Mouse (Mus musculus) cerebellum, postnatal 10 days (tissue): Measurements from ENCODE around the gene Cdkl1.

Source experiments
- DNase-seq, 2 experiments: peaks; one replicate each; pipeline ENCODE4 v3.0.0; 2021; ENCODE audit warnings: mixed read lengths in 2 of 2

The Cdkl1 gene

DNA sequence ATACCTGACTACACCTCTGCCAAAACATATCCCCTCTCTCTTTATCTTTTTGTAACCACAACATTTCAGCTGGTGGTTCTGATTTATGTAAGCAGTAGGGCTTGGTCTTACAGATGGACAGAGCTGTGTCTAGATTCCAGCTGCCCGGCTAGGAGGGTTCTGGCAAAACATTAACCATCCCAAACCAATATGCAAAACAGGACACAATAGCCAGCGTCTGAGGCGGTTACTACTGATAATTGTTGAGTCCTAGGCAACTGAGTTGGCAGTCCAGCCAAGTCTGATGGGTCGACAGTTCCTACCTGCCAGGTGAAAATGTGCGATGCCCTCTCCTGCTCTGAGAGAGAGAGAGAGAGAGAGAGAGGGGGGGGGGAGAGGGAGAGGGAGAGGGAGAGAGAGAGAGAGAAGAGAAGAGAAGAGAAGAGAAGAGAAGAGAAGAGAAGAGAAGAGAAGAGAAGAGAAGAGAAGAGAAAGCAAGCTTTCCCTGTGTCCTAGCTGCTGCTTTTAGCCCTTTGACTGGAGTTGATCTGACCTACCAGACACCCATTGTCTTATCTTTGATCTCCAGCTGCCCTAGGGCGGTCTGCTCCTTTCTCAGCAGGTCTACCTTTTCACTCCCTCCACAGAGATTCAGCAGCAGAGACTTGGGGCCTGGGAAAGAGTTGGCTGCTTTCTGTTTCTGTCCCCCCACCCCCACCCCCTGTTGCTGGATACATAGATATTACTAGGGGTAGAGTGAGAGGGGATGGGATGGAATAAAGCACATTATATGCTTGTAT, 7.6 kb downstream of the Cdkl1 start:
- DNase-seq = no peak

- peak in 1 of 2 experiments; percentile 28 for DNase-seq
Observed at GRCm38 (mm10) chr12:69781935-69782650, 9.0 kb downstream of the Cdkl1 start.

DNA sequence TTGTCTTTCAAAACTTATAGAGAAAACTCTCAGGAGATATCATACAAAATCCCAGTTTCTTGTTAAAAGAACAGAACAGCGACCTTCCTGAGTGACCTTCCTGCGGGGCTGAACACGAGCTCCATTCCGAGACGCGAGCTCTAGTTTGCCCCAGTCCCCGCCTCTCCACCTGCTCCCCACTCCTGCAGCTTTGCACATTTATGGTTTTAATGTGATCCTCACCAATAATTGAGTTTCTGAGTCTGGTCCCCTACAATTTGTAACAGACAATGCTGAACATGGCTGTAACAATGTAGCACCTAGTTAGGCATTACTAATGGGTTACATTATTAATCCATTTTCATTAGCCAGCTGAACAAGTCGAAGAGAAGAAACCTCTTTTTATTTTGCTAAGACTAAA, 9.6 kb downstream of the Cdkl1 start:
- DNase-seq = no peak

DNA sequence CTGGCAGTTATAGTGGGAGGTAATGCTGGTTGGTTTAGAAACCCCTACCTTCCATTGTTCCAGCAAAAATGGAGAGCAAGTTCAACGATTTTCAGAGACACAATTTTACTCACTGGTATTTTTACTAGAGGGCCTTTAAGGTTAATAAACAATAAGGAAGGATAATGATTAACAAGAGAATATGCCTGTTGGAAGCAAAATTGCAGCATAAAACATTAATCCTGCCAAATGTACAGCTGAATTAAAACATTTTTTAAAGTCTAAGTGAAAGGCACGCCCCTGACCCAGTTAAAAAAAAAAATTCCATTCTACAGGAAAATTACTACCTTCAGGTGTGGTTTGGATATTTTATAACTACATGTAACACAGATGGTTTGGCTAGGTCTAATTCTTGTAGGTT, 13.1 kb downstream of the Cdkl1 start:
- no peak for DNase-seq

DNA sequence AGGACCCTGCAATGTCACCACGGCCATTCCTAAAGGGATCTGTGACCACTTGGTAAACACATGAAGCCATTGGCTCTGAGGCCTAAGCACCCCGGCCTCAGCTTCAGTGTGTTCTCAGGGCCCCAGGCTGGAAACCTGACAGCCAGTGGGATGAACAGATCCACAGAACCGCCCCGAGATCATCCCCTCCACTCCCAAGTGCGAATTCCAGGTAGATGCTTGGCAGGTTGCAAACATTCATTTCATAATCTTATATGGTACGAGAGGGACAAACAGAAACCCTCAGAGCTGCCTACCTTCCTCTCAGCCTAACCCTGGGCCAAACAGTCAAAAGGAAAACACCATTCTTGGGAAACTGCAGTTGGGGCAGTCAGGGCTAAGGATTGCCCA, 13.7 kb downstream of the Cdkl1 start:
- no peak for DNase-seq

GRCm38 (mm10) chr12:69776607-69777340, 14.3 kb downstream of the Cdkl1 start:
- no peak for DNase-seq

DNA sequence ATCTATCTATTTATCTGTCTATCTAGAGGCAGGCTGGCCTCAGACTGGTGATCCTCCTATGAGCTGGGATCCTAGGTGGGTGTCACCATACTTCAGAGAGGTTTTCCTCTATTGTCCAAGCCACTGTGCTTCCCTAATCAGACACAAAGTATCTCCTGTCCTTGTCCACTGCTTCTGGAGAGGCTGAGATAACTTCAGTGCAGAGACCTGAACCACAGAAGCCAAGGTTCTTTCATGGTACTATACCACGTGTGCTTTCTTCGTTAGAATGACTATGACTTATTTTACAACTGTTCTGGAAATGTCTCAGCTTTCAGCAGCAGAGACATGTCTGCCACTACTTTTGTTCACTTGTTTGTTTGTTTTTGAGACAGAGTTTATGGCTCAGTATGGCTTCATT, 22.2 kb downstream of the Cdkl1 start:
- DNase-seq = no peak

DNA sequence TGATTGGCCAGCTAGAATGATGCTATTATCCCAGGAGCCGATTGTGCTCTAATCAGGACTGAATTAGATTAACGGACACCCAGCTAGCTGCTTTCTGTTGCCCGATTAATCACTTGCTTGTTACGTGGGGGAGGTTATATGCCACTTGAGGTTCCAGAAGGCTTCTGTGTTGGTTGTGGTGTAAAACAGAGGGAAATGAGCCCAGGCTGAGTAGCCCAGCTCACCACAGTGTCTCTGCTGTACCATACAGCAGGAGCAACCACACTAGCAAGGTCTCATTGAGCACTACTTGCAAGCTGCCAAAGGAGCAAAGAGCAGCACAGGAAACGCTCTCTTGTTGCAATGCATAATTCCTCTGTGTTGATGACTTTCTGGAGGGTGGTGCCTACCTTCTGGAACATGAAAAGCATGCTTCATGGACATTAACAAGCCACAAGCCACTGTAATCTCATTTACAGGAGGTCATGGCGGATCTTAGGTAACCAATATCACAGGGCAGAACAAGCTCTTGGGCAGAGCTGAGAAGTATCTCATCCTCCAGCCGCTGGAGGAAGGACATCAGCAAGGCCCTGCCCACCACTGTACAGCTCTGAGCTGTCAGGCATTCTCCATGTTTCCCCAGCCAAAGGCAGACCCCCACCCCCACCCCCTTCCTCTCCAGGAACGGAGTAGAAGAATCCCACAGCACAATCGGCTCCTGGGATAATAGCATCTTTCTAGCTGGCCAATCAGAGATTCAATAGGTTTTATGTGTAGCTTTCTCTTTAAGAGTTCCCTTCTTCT, 23.4 kb downstream of the Cdkl1 start:
- no peak for DNase-seq

DNA sequence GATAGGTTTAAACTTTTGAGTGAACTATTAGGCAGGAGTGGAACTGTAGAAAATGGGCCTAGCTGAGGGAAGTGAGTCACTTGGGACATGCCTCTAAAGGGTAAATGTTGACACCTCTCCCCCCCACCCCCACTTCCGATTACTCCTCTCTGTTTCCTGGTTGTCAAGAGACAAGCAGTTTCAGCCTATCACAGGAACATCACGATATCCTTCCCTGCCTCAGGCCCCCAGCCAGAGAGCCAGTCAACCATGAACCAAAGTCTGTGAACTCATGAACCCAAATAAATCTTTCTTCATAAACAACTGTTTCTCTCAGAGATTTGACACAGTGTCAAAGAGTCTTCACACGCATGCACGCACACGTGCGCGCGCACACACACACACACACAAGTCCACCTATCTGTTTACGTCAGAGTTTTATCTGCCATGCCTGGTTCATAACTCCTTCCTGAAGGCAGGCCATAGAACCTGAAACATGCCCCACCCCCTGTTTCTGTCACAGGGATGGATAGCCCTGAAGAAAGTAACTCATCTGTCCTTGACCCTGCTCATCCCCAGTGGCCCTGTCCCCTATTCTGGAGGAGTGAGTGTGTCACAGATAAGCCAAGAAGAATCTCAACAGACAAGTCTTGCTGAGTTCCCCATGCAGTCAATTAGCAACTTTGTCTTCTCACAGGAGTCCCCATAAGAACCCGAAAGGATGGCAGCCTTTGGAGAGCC, 24.7 kb downstream of the Cdkl1 start:
- no peak for DNase-seq

DNA sequence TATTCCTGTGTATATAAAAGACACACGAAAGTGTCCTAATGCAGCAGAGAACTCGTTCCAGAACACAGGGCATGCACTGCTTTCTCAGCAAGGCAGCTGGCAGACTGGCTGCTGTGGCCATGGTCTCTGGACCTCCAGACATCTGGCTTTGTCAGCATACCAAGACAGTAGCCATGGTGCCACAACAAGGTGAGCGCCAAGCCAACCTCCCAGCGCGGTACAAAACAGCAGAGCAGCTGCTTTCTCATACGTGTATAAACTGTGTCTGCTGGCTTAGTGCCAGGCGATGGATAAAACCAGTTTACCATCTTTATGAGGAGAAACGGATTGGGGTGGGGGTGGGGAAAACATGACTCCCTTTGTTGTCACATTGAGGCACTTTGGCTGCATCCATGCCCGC, 25.5 kb downstream of the Cdkl1 start:
- DNase-seq = peak in 1 of 2 experiments; percentile 29

DNA sequence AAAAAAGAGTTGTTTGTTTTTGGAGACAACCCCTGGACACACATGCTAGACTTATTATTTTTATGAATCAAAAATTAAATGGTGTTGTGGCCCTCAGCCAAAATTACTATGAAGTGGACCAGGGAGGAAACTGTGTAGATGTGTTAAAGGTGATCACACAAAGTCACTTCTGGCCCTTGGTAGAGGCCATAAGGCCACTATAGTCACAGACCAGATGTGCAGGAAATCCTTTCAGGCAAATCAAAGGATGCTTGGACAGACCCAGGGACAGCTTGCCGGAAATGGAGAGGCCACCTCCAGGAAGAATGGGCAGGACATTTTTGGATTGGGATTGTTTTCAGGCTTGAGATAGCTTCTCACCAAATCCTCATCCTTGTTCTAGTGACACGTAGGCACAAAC, 29.5 kb downstream of the Cdkl1 start:
- no peak for DNase-seq

GRCm38 (mm10) chr12:69760743-69761406, 30.2 kb downstream of the Cdkl1 start:
- peak; percentile 55 to 60 for DNase-seq

- DNase-seq = no peak
Observed at GRCm38 (mm10) chr12:69760014-69760413, 31.1 kb downstream of the Cdkl1 start.

- DNase-seq = no peak
Observed at GRCm38 (mm10) chr12:69759267-69759885, 31.7 kb downstream of the Cdkl1 start.

DNA sequence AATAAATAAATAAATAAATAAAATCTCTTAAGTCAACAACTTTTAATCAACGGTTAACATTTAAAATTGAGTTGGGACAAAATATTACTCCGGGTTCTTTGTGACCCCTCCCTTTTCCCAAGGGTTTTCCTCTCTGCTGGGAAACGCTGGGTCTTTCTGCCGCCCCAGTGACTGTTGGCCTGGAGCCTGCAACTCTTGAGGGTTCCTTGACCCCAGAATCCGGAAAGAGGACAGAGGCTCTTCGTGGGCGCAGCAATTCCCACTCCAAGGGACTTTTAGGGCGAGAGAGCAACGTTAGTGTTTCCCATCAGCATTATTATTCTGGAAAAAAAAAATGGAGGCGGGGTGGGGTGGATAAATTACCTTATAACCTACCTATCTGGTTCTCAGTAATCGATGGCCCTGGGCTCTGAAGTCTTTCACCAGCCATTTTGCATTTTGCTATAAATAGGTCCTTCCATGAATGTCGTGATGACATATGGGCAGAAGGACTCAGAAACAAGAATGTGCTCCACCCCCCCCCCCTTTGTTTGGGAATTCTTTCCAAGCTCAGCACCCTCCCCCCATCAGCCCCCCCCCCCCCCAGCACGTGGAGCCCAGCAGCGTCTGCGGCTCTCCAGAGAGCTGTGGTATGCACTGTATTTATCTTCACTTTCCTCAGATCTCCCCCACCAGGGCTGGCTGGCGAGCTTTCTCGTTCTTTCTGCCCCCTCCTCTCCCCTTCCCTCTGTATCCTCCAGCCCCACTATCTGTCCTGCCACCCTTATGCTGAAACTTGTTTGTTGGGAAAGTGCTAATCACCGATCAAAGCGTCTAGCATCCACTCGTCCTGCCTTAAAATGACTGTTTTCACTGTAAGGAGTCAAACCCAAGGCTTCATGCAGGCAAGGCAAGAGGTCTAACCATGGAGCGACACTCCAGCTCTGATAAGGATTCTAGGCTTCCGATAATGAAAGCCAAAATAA, 32.6 kb downstream of the Cdkl1 start:
- peak; percentile 57 to 63 for DNase-seq

GRCm38 (mm10) chr12:69757418-69758141, 33.5 kb downstream of the Cdkl1 start:
- DNase-seq = peak; percentile 92 to 93

- no peak for DNase-seq
Observed at GRCm38 (mm10) chr12:69756015-69756414, 35.1 kb downstream of the Cdkl1 start.

DNA sequence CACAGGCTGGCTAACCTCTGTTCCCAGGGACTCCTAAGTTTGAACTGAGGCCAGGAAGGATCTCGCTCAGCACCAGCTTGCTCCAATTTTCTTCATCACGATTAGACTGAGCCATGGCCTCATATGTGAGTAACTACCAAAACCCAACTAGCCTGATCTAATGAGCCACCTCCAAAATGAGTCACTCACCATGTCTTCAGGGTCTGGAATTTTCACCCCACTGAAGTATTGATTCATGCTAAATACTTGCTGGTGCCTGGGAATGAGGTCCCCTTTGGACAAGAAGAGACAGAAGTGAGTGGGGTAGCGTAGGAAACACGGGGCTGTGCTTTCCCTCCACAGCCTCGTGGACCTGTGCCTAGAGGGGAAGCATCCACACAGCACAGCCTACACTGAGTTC, 37.1 kb downstream of the Cdkl1 start:
- no peak for DNase-seq

DNA sequence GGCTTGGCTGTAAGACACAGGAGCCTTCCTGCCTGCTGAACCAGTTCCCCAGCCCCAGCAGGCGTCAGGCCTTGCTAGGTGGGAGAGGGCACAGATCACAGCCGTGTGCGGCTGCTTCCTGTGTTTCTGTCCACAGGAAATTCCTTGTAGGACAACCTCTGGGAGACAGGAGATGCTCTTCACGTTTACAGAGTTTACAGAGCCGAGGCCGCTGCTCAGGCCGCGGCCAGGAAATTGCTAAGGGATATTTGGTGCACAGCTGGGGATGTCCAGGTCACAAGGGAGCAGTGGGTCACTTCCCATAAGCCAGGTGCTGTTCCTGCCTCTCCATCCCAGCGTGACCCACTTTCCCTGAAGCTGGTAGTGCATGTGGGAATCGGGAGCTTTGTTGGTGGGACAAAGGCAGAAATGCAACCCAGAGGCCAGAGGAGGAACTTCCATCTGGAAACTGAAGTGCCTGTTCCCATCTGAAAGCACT, 39.2 kb downstream of the Cdkl1 start:
- DNase-seq = no peak
